ENCODE assay signal across 8 mouse cellular contexts in genomic region chr2:22623111-22624070, GRCm38 (mm10). TPM values are rescaled to one million over a fixed set of nuclear protein-coding genes. Genes with fewer than 3 reads are reported as not detected.
A peak's percentile ranks its signal among the peaks of the same experiment; 100 is the strongest.
DNase-seq lines count a peak whose midpoint lies in the region; ATAC-seq and TF ChIP-seq lines count a peak whose summit lies in the region.

No protein-coding gene starts in this region.

- 0 out of 2 replicates have a peak, but pooled peaks have one; percentile 23 for ATAC-seq in embryonic facial prominence, embryonic 13.5 days (ENCODE audit: insufficient number of reproducible peaks, insufficient read depth, low FRiP score, low TSS enrichment, low read depth)
- no peak for ATAC-seq in intestine, postnatal 0 days
- ATAC-seq in neural tube, embryonic 11.5 days (ENCODE audit: insufficient read depth, low FRiP score, low TSS enrichment) = peak; percentile 9; the same call in 1 of the 2 replicates
- no peak for ATAC-seq in megakaryocyte, adult 5-6 weeks (ENCODE audit: poor library complexity, severe bottlenecking)

- no peak for TF ChIP-seq POLR2A in kidney, adult 2 months (IDR thresholded peaks at IDR 0.05; ENCODE audit: low read depth, low read length)

- H3K4me2 ChIP-seq in embryonic facial prominence, embryonic 13.5 days = peak overlapping the region; percentile 69
- H3K4me2 ChIP-seq in intestine, postnatal 0 days (replicated peaks; ENCODE audit: low read depth) = peak overlapping the region; percentile 60
- peak overlapping the region; percentile 66 for H3K4me2 ChIP-seq in neural tube, embryonic 11.5 days (ENCODE audit: low read depth)

- TF ChIP-seq CTCF in kidney, adult 2 months (conservative IDR thresholded peaks at IDR 0.05; ENCODE audit: insufficient read depth, insufficient read length, low read depth, low read length) = no peak
- TF ChIP-seq CTCF in intestine, postnatal 0 days (IDR thresholded peaks at IDR 0.05; ENCODE audit: low read depth) = no peak

- no peak overlapping the region for H3K9ac ChIP-seq in embryonic facial prominence, embryonic 13.5 days
- H3K9ac ChIP-seq in intestine, postnatal 0 days (ENCODE audit: low read depth, low read length) = no peak overlapping the region
- H3K9ac ChIP-seq in neural tube, embryonic 11.5 days (ENCODE audit: low read length) = peak overlapping the region; percentile 54

- H3K4me1 ChIP-seq in kidney, adult 2 months (ENCODE audit: control insufficient read depth, insufficient read depth, low read length) = 0 out of 2 replicates have a peak, but pooled peaks cover 3% of the 10 kb centered on the region
- H3K4me1 ChIP-seq in embryonic facial prominence, embryonic 13.5 days = peaks cover 20% of the 10 kb centered on the region
- no peaks in the 10 kb centered on the region for H3K4me1 ChIP-seq in intestine, postnatal 0 days (replicated peaks; ENCODE audit: control insufficient read depth, insufficient read depth, low read length)
- peaks cover 10% of the 10 kb centered on the region; the same call in 1 of the 2 replicates for H3K4me1 ChIP-seq in neural tube, embryonic 11.5 days (ENCODE audit: control insufficient read depth, insufficient read depth, low read length)

- 1% methylated on average over 60 of the region's 60 CpGs for WGBS in kidney, adult 2 months
- under 1% methylated on average over 60 of the region's 60 CpGs for WGBS in embryonic facial prominence, embryonic 13.5 days
- 1% methylated on average over 60 of the region's 60 CpGs for WGBS in intestine, postnatal 0 days
- under 1% methylated on average over 60 of the region's 60 CpGs for WGBS in neural tube, embryonic 11.5 days

- no peak overlapping the region; the same call in 1 of the 2 replicates for H3K4me3 ChIP-seq in kidney, adult 2 months (ENCODE audit: insufficient read depth, low read depth, low read length)
- H3K4me3 ChIP-seq in embryonic facial prominence, embryonic 13.5 days = peak overlapping the region; percentile 41
- peak overlapping the region; percentile 35 for H3K4me3 ChIP-seq in intestine, postnatal 0 days (ENCODE audit: low read depth, low read length)
- H3K4me3 ChIP-seq in neural tube, embryonic 11.5 days (ENCODE audit: low read depth, low read length) = peak overlapping the region; percentile 38

- no peaks in the 10 kb centered on the region for H3K9me3 ChIP-seq in embryonic facial prominence, embryonic 13.5 days
- no peaks in the 10 kb centered on the region for H3K9me3 ChIP-seq in intestine, postnatal 0 days (ENCODE audit: control insufficient read depth)
- no peaks in the 10 kb centered on the region for H3K9me3 ChIP-seq in neural tube, embryonic 11.5 days (ENCODE audit: control insufficient read depth, low read length)

- no peaks in the 10 kb centered on the region for H3K36me3 ChIP-seq in kidney, adult 2 months (ENCODE audit: control insufficient read depth, insufficient read depth, low read length)
- H3K36me3 ChIP-seq in embryonic facial prominence, embryonic 13.5 days = no peaks in the 10 kb centered on the region
- no peaks in the 10 kb centered on the region for H3K36me3 ChIP-seq in intestine, postnatal 0 days (ENCODE audit: control insufficient read depth, insufficient read depth)
- no peaks in the 10 kb centered on the region for H3K36me3 ChIP-seq in neural tube, embryonic 11.5 days (ENCODE audit: control insufficient read depth, insufficient read depth, low read length)

- peaks cover 3% of the 10 kb centered on the region; the same call in 1 of the 2 replicates for H3K27me3 ChIP-seq in kidney, adult 2 months (replicated peaks; ENCODE audit: control insufficient read depth, insufficient read depth, low read length)
- H3K27me3 ChIP-seq in embryonic facial prominence, embryonic 13.5 days = peaks cover 99% of the 10 kb centered on the region
- H3K27me3 ChIP-seq in intestine, postnatal 0 days (replicated peaks; ENCODE audit: control insufficient read depth, insufficient read depth, low read length) = peaks cover 93% of the 10 kb centered on the region
- peaks cover 85% of the 10 kb centered on the region for H3K27me3 ChIP-seq in neural tube, embryonic 11.5 days (ENCODE audit: control insufficient read depth, insufficient read depth, low read length)

- H3K27ac ChIP-seq in kidney, adult 2 months (ENCODE audit: insufficient read depth, low read depth, low read length) = no peak overlapping the region
- no peak overlapping the region for H3K27ac ChIP-seq in embryonic facial prominence, embryonic 13.5 days
- no peak overlapping the region for H3K27ac ChIP-seq in intestine, postnatal 0 days (ENCODE audit: low read depth, low read length)
- no peak overlapping the region for H3K27ac ChIP-seq in neural tube, embryonic 11.5 days (ENCODE audit: low read depth, low read length)

- peak; percentile 44 for DNase-seq in kidney, adult 2 months
- no peak for DNase-seq in kidney, adult 8-10 months
- peak; percentile 57 for DNase-seq in neural tube, embryonic 11.5 days (ENCODE audit: low spot score)
- DNase-seq in layer of hippocampus, postnatal 14 days (ENCODE audit: low spot score in 2 of 2) = no peak
- no peak for DNase-seq in layer of hippocampus, postnatal 36 days

RNA-seq across cellular contexts. Expression of gene Gad2, which starts 1.4 kb away (rescaled TPM):
- not detected in 2 replicates for polyA plus RNA-seq in kidney, adult 2 months (2012; rRNA removed)
- 0.41 and 0.96 TPM in 2 replicates for polyA plus RNA-seq in embryonic facial prominence, embryonic 13.5 days (2015; fragmentation: Nextera tagmentation; extraction: Ambion mirVana)
- polyA plus RNA-seq in intestine, postnatal 0 days (2015; fragmentation: Nextera tagmentation; extraction: Ambion mirVana) = not detected in 2 replicates
- 9.5 and 11.0 TPM in 2 replicates for polyA plus RNA-seq in neural tube, embryonic 11.5 days (2014; fragmentation: Nextera tagmentation; extraction: Ambion mirVana)
- total RNA-seq in layer of hippocampus, postnatal 14 days (2021) = 10 to 100 TPM; 79.7 to 92.5 TPM
- not detected in 2 replicates for total RNA-seq in megakaryocyte, adult 5-6 weeks (2015)
- not detected in 2 replicates for total RNA-seq in megakaryocyte, adult 5-6 weeks (2017)
- 10 to 100 TPM; 88.4 to 92.7 TPM for total RNA-seq in layer of hippocampus, postnatal 36 days (2021)

Comparison
In these comparisons a context has a peak if more than half of its experiments do, and no peak if none do; other contexts are left out.
1. DNase-seq: peak in kidney, adult 2 months (single experiment) and neural tube, embryonic 11.5 days (single experiment); none in kidney, adult 8-10 months (0 of 2), layer of hippocampus, postnatal 14 days (0 of 2) and layer of hippocampus, postnatal 36 days (0 of 2).
2. ATAC-seq: peak in embryonic facial prominence, embryonic 13.5 days (single experiment) and neural tube, embryonic 11.5 days (single experiment); none in intestine, postnatal 0 days (single experiment) and megakaryocyte, adult 5-6 weeks (single experiment).
3. Peak in every context shown above with its lines, with median percentiles within 50 percentile points of each other: H3K4me2 ChIP-seq.